Mouse (Mus musculus): ENCODE measurements around the gene Rbp3. TPM values are rescaled to one million over a fixed set of nuclear protein-coding genes. Genes with fewer than 3 reads are reported as not detected.

Gene Rbp3
- polyA plus RNA-seq, 1 experiment, result not detected

DNA sequence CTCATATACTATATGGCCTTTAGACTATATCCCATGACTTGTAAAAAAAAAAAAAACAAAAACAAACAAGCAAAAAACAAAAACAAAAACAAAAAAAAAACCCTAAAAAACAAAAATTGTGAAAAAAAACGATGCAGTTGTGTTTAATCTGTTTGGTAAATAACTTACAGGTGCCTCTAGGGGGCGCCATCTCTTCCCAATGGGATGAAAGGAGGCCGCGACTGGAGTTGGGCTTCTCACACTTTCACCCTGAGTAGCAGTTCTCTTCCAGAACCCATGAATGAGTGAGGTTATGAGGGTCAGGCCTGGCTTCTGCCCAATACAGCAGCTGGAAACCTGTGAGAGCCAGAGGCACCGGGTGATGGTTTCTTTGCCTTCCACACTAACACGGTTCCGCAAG, 11.9 kb downstream of the Rbp3 start:
- WGBS, result 58% methylated on average over 7 of the region's 7 CpGs
- no peak for DNase-seq (ENCODE audit: low read depth, low spot score)

DNA sequence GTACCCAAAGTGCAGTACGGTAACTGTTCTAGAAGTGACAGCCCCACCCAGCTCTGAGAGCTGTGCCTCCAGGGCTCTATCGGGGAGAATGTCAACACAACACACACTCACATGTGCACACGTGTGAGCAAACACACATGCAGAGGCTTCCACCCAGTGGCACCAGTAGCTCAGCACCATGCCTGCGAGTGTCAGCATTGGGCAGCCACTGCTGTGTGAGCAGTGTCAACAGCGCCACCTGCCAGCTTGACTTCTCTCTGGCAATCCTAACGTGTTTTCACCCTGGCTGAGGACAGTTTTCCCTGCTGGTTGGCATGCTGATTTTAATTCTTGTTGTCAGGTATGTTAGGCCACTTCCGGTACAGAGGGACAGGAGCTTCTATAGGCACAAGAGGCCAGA, 18.9 kb downstream of the Rbp3 start:
- DNase-seq (ENCODE audit: low read depth, low spot score), result no peak
- 44% methylated on average over 7 of the region's 7 CpGs for WGBS

DNA sequence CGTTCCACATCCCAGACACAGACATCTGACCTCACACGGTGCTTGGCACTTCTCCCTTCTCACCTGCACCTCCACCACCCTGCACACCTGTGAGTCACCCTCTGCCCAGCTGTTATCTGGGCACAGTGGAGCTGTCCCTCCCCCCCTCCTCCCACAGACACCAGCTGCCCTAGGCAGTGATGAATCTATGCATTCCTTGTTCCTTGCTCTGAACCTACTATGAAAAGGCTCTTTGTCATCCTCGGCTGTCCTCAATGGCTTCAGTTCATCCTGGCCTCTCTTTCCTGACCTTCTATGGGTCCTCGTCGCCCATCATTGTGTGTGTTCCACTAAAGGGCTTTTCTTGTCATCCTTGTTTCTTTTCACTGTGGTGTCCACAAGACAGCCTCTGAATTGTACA, 20.9 kb downstream of the Rbp3 start:
- 66% methylated on average over 5 of the region's 5 CpGs for WGBS
- DNase-seq (ENCODE audit: low read depth, low spot score), result no peak

DNA sequence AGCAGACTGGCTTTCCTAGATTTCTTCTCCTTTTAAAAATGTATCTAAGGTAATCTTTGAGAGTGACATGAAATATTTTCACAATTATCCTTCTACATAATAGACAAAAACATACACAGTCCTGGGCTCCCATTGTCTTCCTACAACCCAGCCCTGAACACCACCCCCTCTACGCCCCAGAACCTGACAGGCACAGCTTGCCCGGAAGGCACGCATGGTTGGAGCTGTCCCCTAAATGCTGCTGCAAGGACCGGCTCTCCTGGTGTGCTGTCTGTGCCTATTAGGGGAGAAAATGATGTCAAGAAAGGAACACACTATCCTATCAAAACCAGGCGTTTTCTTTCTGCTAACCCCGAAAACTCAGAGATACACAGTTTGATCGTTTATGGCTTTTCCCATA, 23.9 kb downstream of the Rbp3 start:
- no peak for DNase-seq (ENCODE audit: low read depth, low spot score)
- WGBS, result 31% methylated on average over 7 of the region's 7 CpGs

DNA sequence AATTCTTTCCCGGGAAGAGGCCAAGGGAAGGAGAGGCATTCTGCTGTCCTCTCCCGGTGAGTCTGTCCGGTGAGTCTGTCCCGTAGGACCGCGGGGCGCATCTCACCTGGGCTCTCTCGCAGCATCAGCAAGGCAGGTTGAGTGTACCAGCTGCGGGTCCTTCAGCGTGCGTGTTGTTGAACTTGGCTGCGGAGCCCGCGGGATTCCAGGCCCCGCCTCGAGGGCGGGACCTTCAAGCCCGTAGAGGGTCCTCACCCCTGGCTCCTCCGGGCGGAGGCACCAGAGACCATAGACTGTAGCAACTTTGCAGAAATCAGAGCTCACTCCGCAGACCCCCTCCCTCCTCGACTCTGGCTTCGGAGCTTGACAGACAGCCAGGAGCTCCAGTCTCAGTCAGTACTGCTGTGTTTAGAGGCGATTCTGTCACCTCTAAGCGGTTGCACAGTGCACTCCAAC, 24.8 kb downstream of the Rbp3 start, which contains the start of gene Zfp488:
Zfp488 (minus strand) TSS at position 161 of the 456 bp plus-strand sequence.
- no peak for DNase-seq (ENCODE audit: low read depth, low spot score)
- WGBS, result 3% methylated on average over 25 of the region's 25 CpGs

DNA sequence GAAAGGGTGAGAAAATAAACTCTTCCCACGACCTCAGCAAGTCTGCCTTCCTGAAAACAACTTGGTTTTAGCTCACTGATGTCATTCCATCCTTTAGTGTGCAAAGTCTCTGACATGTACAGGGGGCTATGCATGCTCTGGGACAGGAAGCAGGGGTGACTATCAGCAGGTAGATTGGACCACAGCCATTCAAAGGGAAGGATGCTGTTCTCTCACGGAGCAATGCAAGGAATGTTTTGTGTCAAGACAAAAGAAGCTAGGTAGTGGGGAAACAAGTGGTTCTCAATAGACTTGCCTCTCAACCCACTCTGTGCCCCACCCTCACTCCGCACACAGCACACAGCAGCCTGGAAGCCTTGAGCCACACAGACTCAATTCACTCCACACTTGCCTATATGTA, 35.4 kb downstream of the Rbp3 start:
- WGBS, result 48% methylated on average over 3 of the region's 3 CpGs
- no peak for DNase-seq (ENCODE audit: low read depth, low spot score)

DNA sequence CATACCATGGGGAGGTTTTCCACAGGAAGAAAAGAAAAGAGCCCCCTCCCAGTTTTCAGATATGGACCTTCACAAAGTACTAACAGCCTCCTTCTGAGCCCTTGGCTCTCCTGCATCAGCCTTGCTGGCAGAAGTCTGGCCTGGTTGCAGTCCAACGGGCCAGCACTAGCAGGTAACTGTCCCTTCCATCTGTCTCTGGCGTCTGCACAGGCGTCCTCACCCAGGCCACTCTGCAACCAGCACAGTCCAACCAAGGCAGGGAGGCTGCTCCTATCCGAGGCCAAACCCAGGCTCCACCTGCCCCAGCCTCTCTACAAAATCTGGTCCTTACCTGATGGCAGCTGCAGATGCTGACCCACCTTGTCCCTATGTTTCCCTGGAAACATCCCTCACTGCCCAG, 38.2 kb downstream of the Rbp3 start:
- DNase-seq (ENCODE audit: low read depth, low spot score), result no peak
- 69% methylated on average over 4 of the region's 4 CpGs for WGBS

DNA sequence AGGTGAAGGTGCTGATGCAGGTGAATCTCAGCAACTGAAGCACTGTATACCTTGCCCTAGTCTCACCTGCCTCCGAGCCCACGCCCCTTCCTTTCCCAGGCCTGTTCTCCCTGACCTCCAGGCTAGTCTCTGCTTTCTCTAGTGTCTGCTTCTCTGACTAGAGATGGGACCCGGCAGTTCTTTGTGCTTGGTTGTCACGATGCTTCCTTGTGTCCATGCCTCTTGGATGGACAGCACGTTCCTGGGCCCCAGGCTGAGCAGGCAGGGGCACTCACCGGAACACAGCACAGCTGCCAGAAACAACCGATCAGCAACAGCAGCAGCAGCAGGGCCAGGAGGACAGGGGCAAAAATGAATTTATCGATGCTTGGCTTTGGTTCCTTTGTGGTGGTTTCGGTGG, 39.2 kb downstream of the Rbp3 start:
- 91% methylated on average over 9 of the region's 9 CpGs for WGBS
- no peak for DNase-seq (ENCODE audit: low read depth, low spot score)

DNA sequence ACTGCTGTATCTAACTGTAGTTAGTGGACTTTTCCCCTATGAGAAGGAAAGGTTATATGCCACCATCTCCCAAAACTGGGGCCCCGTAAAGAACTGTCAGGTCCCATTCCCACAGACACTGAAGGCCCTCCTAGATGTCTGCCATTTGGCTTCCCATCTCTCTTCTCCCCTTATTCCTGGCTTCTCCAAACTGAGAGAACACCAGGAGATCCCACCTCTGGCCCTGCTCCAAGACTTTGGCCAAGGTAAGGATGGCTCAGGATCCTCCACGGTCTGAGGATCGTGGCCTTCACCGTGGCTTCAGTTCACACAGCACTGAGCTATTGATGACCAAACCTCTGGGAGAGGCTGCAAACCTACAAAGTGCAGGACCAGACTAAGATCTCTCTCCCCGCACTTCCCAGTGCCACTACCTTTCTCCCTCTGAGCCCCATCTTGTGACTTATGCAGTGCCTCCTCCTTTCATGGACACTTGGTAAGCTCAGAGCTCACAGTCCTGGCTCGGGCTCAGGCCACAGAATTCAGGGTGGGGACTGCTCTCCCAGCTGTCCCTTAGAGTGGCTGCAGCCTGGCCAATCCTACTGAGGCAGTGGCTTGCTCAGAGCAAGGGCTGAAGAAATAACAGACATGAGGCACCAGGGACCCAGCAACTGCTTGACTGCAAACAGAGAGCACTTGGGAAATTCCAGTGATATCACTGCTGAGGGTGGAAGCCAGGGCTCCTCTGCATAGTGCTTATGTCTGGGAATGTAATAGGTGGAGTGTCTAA, 39.9 kb downstream of the Rbp3 start:
- WGBS, result 82% methylated on average over 6 of the region's 6 CpGs
- no peak for DNase-seq (ENCODE audit: low read depth, low spot score)

DNA sequence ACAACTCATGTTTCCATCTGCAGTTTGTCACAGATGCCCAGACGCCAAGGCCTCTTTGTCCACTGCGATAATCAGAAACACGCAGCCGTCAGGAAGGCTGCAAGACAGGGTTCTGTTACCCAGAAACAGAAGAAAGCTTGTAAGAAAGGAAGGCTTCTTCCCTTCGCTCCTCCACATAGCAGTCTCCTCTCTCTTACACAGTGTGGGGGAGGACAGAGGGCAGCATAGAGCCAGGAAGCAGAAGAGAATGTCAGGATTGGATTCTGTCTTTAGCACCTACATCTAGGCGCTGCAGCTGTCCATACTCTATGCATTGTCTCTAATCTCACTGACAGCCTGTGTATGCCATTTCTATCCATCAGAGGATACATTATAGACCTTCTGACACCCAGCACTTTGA, 43.6 kb downstream of the Rbp3 start:
- no peak for DNase-seq (ENCODE audit: low read depth, low spot score)
- 57% methylated on average over 6 of the region's 6 CpGs for WGBS

DNA sequence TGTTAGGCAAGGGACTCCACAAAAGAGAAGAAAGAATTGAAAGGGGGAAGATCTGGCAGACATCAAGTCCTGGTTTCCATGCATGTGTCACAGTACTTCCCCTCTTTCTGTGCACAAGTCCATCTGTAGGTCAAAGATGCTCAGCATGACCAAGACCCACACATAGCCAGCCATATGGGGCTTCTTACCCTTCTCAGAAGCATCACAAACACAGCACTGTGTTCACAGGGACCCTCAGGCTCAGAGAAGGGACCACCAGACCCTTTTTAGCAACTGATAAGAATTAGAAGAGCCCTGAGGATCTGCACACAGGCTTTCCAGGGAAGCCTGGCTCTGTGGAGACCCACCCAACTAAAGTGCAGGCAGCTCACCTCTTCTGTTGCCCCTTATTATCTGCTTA, 46.3 kb downstream of the Rbp3 start:
- DNase-seq (ENCODE audit: low read depth, low spot score), result no peak

DNA sequence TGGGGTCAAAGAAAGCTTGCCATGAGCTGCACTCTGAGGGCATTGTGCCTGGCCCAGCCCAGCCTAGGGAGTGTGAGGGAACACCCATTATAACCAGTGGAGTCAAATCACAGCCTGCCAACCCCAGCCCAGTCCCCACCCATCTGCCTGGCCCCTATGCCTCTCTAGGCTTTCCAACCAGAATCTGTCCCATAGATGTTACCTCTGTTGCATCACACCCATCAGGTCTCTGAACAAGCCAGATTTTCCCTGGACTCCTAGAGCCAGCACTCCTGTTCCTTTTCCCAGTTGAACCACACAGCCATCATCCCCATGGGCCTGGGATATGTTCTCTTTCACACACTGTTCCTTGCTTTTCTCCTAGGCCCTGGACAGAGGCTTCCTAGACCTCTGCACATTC, 47.6 kb downstream of the Rbp3 start:
- DNase-seq (ENCODE audit: low read depth, low spot score), result no peak

DNA sequence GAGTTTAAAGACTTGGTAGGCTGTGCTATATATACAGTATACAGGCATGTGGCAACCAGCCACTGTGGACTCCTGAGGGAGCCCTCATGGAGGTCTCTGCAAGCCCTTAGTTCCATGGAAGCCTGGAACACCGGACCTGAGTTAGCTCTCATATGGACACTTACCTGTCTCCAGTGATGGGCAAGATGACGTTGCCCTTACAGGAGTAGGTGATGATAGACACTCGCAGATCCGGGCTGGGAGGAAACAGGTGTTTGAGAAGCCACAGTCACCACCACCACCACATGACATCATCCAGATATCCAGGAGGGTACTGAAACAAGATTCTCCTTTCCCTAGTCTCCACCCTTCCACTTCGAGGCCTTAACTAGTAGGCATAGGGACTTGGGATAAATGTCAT, 48.6 kb downstream of the Rbp3 start:
- 86% methylated on average over 5 of the region's 5 CpGs for WGBS
- no peak for DNase-seq (ENCODE audit: low read depth, low spot score)

Other genes starting within 250 kb of the Rbp3 start
- gene Gdf10, start 30.4 kb upstream of the Rbp3 start, polyA plus RNA-seq (2012; rRNA removed), result 1.1 and 1.9 TPM in 2 replicates
- gene Gdf2, start 13.0 kb upstream of the Rbp3 start, polyA plus RNA-seq (2012; rRNA removed), result not detected in 2 replicates
- gene Zfp488, start 24.8 kb downstream of the Rbp3 start, polyA plus RNA-seq (2012; rRNA removed), result not detected in 2 replicates
- not detected in 2 replicates for gene Gm30083, start 61.2 kb downstream of the Rbp3 start, polyA plus RNA-seq (2012; rRNA removed)
- gene Gm5460, start 62.8 kb downstream of the Rbp3 start, polyA plus RNA-seq (2012; rRNA removed), result not detected in 2 replicates
- not detected in 2 replicates for gene Antxrl, start 98.7 kb downstream of the Rbp3 start, polyA plus RNA-seq (2012; rRNA removed)
- gene Anxa8, start 132.0 kb downstream of the Rbp3 start, polyA plus RNA-seq (2012; rRNA removed), result 0.49 and 0.69 TPM in 2 replicates
- gene A630023A22Rik, start 148.8 kb downstream of the Rbp3 start, polyA plus RNA-seq (2012; rRNA removed), result not detected in 2 replicates
- gene Npy4r, start 198.5 kb downstream of the Rbp3 start, polyA plus RNA-seq (2012; rRNA removed), result 0.47 and 1.1 TPM in 2 replicates
- gene Gprin2, start 247.7 kb downstream of the Rbp3 start, polyA plus RNA-seq (2012; rRNA removed), result 0.04 TPM in 2 replicates